Mouse (Mus musculus): ENCODE measurements at regions not wholly inside any gene's neighbourhood (a gene's known extent, or its start where the extent isn't known, plus 50 kb on each side); places are given as distances from the start of the nearest gene placed in this dataset.
A peak's percentile ranks its signal among the peaks of the same experiment; 100 is the strongest.

DNA sequence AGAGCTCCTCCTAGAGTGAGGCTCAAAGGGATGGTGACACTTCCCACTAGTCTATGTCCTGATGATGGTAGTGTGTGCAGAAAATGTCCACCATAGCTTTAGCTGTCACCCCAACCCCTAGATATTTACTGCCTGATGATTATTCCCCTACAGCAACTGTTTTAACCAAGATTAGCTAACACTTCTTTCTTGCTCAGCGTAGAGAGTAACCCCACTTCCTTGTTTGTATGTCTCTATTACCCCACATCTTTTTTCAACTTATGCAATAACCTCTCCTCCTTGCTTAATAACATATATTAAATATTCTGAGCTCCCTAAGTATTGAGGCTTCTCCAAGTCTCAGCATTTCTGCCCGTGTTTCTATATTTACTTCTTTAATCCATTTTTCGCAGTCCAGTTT is 404.2 kb upstream of the Cntn3 start:
- H3K4me2 ChIP-seq = no peak overlapping the region
- H3K4me1 ChIP-seq = no peaks in the 10 kb centered on the region
- no peaks in the 10 kb centered on the region for H3K9me3 ChIP-seq
- WGBS = 92% methylated on average over 3 of the region's 3 CpGs
- no peak overlapping the region for H3K27ac ChIP-seq
- no peak overlapping the region for H3K4me3 ChIP-seq (replicated peaks)
- H3K9ac ChIP-seq = no peak overlapping the region
- no peaks in the 10 kb centered on the region for H3K27me3 ChIP-seq
- no peaks in the 10 kb centered on the region for H3K36me3 ChIP-seq (replicated peaks)
- no peak for ATAC-seq (ENCODE audit: low FRiP score)

DNA sequence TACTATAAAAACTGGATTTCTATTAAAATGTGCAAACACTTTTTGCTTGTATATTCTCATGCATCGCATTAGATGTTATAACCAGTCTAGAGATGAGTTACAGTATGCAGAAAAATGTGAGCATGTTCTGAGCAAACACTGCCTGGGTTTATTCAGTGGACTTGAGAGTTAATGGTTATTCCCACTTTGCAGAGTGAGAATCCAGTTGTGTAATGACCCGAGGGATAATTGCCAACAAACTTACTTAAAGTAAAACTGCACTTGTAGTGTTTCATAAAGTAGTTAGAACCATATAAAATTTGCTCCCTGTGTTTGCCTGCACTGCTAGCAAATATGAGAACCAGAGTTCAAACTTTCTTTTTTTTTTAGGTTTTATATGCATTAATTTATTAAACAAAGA is 450.4 kb upstream of the Cntn3 start:
- H3K9me3 ChIP-seq = no peaks in the 10 kb centered on the region
- no peak overlapping the region for H3K4me2 ChIP-seq
- H3K9ac ChIP-seq = no peak overlapping the region
- WGBS = 83% methylated on average over 2 of the region's 2 CpGs
- no peaks in the 10 kb centered on the region for H3K36me3 ChIP-seq (replicated peaks)
- no peak for ATAC-seq (ENCODE audit: low FRiP score)
- no peak overlapping the region for H3K27ac ChIP-seq
- H3K4me1 ChIP-seq = no peaks in the 10 kb centered on the region
- H3K27me3 ChIP-seq = no peaks in the 10 kb centered on the region
- H3K4me3 ChIP-seq (replicated peaks) = no peak overlapping the region

DNA sequence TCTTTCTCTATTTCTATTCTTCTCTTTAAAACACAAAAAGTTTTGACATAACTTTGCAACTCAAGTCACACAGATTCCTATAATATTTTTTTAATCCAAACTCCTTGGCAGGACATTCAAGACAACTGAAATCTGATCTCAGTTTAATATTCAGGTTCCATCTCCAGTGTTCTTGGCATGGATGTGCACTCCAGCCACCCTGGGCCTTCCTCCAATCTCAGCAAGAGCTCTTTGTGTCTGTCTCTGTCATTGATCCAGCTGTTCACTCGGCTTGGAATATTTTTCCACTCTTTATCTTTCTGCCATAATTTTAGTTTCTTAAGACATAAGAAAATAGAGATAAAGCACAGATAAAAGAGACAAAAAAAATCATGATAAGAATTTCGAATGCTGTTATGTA is 451.1 kb upstream of the Cntn3 start:
- H3K9me3 ChIP-seq = no peaks in the 10 kb centered on the region
- H3K27me3 ChIP-seq = no peaks in the 10 kb centered on the region
- H3K9ac ChIP-seq = no peak overlapping the region
- H3K4me3 ChIP-seq (replicated peaks) = no peak overlapping the region
- WGBS = 76% methylated on average over 2 of the region's 2 CpGs
- ATAC-seq (ENCODE audit: low FRiP score) = no peak
- H3K4me1 ChIP-seq = no peaks in the 10 kb centered on the region
- H3K4me2 ChIP-seq = no peak overlapping the region
- H3K36me3 ChIP-seq (replicated peaks) = no peaks in the 10 kb centered on the region
- no peak overlapping the region for H3K27ac ChIP-seq

DNA sequence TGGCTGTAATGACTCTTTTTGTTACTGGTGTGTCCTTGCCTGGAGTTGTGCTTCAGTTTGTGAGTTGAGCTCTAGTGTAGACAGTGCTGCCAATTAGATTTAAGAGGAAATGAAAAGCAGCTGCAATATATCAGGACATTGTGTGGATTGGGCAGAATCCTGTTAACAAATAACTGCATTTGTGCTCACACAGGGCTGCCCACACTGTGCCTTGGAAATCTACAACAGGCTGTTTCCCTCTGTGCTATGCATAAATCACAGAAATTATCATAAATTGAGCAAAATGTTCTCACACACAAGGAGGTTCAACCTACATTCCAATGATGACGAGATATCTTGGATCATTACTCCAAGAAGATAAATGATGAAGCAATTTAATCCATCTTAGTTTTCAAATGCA is 455.2 kb upstream of the Cntn3 start:
- no peak for ATAC-seq (ENCODE audit: low FRiP score)
- no peaks in the 10 kb centered on the region for H3K27me3 ChIP-seq
- H3K9ac ChIP-seq = no peak overlapping the region
- H3K9me3 ChIP-seq = no peaks in the 10 kb centered on the region
- H3K4me3 ChIP-seq (replicated peaks) = no peak overlapping the region
- no peaks in the 10 kb centered on the region for H3K36me3 ChIP-seq (replicated peaks)
- no peak overlapping the region for H3K4me2 ChIP-seq
- WGBS = 82% methylated on average over 1 of the region's 1 CpGs
- H3K4me1 ChIP-seq = no peaks in the 10 kb centered on the region
- H3K27ac ChIP-seq = no peak overlapping the region

DNA sequence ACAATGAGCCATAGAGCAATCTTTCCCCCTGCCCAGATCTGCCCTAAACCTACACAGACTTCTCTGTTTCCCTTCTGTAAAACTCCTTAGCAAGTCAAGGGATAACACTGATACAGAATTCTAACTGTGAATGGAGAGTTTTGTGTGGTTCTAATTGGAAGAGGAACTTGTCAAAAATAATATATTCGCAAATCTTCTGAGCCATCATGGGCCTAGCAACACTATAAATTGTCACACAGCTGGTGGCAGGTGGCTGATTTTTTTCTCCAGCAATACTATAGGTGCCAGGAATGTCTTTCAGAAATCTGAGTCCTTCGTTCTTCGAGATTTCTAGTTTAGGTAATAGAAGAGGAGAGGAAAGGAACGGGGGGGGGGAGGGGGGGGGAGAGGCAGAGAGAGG is 460.5 kb upstream of the Cntn3 start:
- WGBS = 19% methylated on average over 4 of the region's 4 CpGs
- Histone ChIP-seq H3K9me3 (no peaks in the 10 kb centered on the region), H3K4me1 (no peaks in the 10 kb centered on the region)

DNA sequence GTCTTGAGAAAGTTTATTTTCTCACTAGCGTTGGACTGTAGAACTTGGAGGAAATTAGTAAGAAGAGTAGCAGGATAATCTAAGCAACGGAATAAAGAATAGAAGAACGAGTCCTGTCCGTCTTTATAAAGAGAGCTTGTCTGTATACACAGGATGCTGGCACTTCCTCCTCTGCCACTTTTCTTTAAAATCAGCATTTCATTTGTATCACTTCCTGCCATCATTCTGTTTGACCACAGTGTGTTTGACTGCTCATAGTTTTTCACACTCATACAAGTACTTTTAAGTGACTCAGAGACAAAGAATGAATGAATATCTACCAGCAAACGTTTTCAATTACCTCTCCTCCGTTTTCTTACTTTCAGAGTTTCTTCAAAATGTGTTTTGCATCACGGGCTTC is 461.0 kb upstream of the Cntn3 start:
- WGBS = 25% methylated on average over 7 of the region's 7 CpGs
- Histone ChIP-seq H3K36me3 (replicated peaks) (no peaks in the 10 kb centered on the region), H3K27me3 (no peaks in the 10 kb centered on the region), H3K27ac (no peak overlapping the region), H3K4me1 (no peaks in the 10 kb centered on the region), H3K9ac (no peak overlapping the region), H3K9me3 (no peaks in the 10 kb centered on the region), H3K4me3 (replicated peaks) (no peak overlapping the region), H3K4me2 (no peak overlapping the region)
- no peak for ATAC-seq (ENCODE audit: low FRiP score)

More for the DNA sequence above, 460.5 kb upstream of the Cntn3 start:
- no peaks in the 10 kb centered on the region for H3K36me3 ChIP-seq (replicated peaks)
- H3K27me3 ChIP-seq = no peaks in the 10 kb centered on the region
- no peak for ATAC-seq (ENCODE audit: low FRiP score)
- H3K9ac ChIP-seq = no peak overlapping the region
- no peak overlapping the region for H3K4me3 ChIP-seq (replicated peaks)
- no peak overlapping the region for H3K27ac ChIP-seq
- no peak overlapping the region for H3K4me2 ChIP-seq

DNA sequence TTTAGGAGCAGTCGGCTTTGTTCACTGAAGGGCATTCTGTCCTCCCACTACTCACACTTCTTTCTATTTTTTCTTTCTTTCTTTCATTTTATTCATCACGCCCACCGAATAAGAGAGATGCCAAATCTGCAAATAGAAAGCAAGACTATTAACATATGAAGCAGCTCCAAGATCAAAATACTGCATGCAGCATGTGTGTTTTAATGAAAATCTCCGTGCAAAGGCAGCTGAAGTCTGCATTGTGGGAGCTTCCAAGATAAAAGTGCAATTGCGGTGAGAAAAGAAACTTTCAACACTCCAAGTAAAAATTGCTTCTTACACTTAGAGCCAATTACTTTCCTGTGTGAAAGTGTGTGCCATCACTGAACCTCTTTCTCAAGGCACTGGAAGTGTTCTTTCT is 449.8 kb upstream of the Chl1 start:
- 60% methylated on average over 5 of the region's 5 CpGs for WGBS
- ATAC-seq (ENCODE audit: low FRiP score) = no peak
- Histone ChIP-seq H3K27ac (no peak overlapping the region), H3K27me3 (no peaks in the 10 kb centered on the region), H3K4me2 (no peak overlapping the region), H3K9me3 (no peaks in the 10 kb centered on the region), H3K36me3 (replicated peaks) (no peaks in the 10 kb centered on the region), H3K4me1 (no peaks in the 10 kb centered on the region), H3K9ac (no peak overlapping the region), H3K4me3 (replicated peaks) (no peak overlapping the region)

DNA sequence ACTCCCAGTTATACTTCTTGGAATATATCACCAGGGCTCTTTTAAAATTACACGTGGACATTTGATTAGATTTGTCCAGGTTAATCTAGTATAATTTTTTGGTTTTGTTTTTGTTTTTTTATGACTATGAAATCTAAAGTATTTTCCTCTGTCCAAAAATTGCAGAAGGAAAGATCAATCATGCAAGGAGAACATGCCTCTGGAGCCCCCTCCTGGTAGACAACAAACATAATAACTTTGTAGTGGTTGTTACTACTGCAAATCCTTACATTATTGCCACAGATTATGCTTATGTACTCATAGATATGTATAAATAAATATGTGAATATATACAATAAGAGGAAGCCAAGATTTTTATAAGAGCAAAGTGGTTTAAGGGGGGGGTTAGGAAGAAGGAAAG is 404.2 kb upstream of the Chl1 start:
- Histone ChIP-seq H3K27me3 (no peaks in the 10 kb centered on the region), H3K4me1 (no peaks in the 10 kb centered on the region), H3K27ac (no peak overlapping the region), H3K4me3 (replicated peaks) (no peak overlapping the region), H3K9me3 (no peaks in the 10 kb centered on the region), H3K36me3 (replicated peaks) (no peaks in the 10 kb centered on the region), H3K4me2 (no peak overlapping the region), H3K9ac (no peak overlapping the region)
- ATAC-seq (ENCODE audit: low FRiP score) = no peak
- WGBS = 57% methylated on average over 1 of the region's 1 CpGs

DNA sequence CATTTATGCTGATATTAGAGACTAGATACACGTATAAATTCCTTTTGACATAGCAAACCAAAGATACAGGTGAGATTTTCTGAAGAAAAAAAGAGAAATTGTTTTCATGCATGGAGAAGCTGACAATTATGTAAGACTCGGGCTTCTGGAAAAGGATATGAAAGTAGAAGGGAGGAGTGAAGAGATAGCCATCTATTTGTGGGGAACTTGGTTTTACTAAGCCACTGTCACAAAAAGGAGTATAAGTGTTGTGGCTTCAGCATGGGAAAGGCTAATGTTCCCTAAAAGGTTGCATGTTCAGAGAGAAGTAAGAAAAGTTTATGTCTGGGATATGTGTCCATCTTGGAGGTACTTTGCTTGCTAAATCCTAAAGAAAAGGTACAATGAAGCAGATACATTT is 390.8 kb upstream of the Chl1 start:
- 84% methylated on average over 2 of the region's 2 CpGs for WGBS
- no peak overlapping the region for H3K27ac ChIP-seq
- H3K27me3 ChIP-seq = no peaks in the 10 kb centered on the region
- H3K9me3 ChIP-seq = no peaks in the 10 kb centered on the region
- H3K36me3 ChIP-seq (replicated peaks) = no peaks in the 10 kb centered on the region
- no peak overlapping the region for H3K4me3 ChIP-seq (replicated peaks)
- no peak for ATAC-seq (ENCODE audit: low FRiP score)
- no peak overlapping the region for H3K9ac ChIP-seq
- no peak overlapping the region for H3K4me2 ChIP-seq
- no peaks in the 10 kb centered on the region for H3K4me1 ChIP-seq

DNA sequence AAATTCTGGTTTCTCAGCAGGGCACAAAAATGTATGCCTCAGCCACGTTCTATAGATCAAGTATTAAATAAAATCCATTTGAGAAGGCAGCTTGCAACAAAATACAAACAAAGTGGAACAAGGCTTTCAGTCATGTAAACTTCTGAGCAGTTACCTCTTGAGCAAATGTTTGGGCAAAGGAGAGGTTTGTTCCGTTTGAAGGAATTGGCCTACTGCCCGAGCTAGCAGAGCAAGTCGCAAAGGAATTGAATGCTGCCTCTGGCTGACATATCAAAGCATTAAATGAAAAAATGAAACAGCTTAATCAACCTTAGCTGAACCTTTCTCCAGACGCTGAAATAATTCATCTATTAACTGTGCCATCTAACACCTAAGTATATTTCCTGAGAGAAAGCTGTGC is 369.5 kb upstream of the Chl1 start:
- 83% methylated on average over 5 of the region's 5 CpGs for WGBS
- H3K4me3 ChIP-seq (replicated peaks) = no peak overlapping the region
- H3K4me2 ChIP-seq = no peak overlapping the region
- no peak for ATAC-seq (ENCODE audit: low FRiP score)
- no peaks in the 10 kb centered on the region for H3K9me3 ChIP-seq
- no peaks in the 10 kb centered on the region for H3K27me3 ChIP-seq
- no peaks in the 10 kb centered on the region for H3K36me3 ChIP-seq (replicated peaks)
- H3K9ac ChIP-seq = no peak overlapping the region
- no peaks in the 10 kb centered on the region for H3K4me1 ChIP-seq
- no peak overlapping the region for H3K27ac ChIP-seq

DNA sequence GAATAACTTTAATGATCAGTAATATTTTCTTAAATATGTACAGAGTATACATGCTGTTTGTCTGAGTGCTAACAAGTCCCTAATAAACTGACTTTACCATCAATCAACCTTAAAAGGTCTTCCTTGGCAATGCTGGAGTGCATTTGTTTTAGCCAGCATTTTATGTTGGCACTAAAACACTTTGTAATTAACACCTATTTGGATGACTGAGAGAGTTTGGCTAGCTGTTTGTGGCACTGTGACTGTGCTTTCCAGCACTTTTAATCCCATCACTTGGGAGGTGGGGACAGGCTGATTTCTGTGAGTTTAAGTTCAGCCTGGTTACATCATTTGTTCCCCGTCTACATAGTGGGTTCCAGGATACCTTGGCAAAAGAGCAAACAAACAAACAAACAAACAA is 332.5 kb upstream of the Chl1 start:
- Histone ChIP-seq H3K4me3 (replicated peaks) (no peak overlapping the region), H3K9ac (no peak overlapping the region), H3K9me3 (no peaks in the 10 kb centered on the region), H3K4me1 (no peaks in the 10 kb centered on the region), H3K27ac (no peak overlapping the region), H3K27me3 (no peaks in the 10 kb centered on the region), H3K36me3 (replicated peaks) (no peaks in the 10 kb centered on the region), H3K4me2 (no peak overlapping the region)
- ATAC-seq (ENCODE audit: low FRiP score) = no peak
- 84% methylated on average over 1 of the region's 1 CpGs for WGBS

DNA sequence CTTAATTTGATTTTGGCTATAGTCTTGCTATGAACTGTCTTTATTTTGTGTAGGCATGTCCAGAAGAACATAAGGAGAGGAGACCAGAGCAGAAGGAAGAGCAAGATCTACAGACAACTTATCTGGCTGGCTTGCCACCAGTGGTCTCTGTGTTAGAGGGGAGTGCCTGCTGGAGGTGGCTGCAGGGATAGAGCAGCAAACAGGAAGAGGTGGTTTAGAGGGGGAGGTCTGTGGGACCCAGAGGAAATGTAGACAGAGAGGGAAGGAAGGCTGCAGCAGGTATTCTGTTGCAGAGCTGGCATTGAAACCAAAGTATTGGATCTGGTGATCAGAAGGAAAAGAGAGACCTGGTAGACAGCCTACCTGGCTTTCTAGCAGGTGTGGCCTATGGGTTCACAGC is 327.0 kb upstream of the Chl1 start:
- H3K9ac ChIP-seq = no peak overlapping the region

DNA sequence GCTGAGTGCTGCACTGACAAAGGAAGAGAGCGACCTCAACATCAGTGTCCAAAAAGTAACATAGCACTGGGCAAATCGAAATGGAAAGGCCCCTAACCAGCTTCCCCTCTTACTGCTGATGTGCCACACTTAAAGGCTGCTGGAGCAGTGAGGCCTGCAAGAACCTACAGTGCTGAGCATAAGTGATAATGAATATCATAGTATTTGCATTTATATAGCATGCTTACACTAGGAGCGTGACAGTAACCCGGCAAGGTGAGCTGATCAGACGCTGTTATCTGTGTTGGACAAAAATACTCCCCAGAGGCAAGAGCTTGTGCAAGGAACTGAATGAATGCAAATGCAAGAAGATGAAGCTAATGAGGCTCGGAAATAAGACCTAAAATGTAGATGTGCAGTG is 313.5 kb upstream of the Chl1 start:
- Histone ChIP-seq H3K4me3 (replicated peaks) (no peak overlapping the region), H3K36me3 (replicated peaks) (no peaks in the 10 kb centered on the region), H3K27me3 (no peaks in the 10 kb centered on the region), H3K9me3 (no peaks in the 10 kb centered on the region), H3K4me2 (no peak overlapping the region), H3K9ac (no peak overlapping the region), H3K4me1 (no peaks in the 10 kb centered on the region; the same call in 1 of the 2 replicates), H3K27ac (no peak overlapping the region)
- ATAC-seq (ENCODE audit: low FRiP score) = no peak
- 86% methylated on average over 6 of the region's 6 CpGs for WGBS

More for the DNA sequence above, 327.0 kb upstream of the Chl1 start:
- Histone ChIP-seq H3K27me3 (no peaks in the 10 kb centered on the region), H3K27ac (no peak overlapping the region), H3K4me3 (replicated peaks) (no peak overlapping the region), H3K4me2 (no peak overlapping the region), H3K4me1 (no peaks in the 10 kb centered on the region), H3K9me3 (no peaks in the 10 kb centered on the region), H3K36me3 (replicated peaks) (no peaks in the 10 kb centered on the region)
- ATAC-seq (ENCODE audit: low FRiP score) = no peak

DNA sequence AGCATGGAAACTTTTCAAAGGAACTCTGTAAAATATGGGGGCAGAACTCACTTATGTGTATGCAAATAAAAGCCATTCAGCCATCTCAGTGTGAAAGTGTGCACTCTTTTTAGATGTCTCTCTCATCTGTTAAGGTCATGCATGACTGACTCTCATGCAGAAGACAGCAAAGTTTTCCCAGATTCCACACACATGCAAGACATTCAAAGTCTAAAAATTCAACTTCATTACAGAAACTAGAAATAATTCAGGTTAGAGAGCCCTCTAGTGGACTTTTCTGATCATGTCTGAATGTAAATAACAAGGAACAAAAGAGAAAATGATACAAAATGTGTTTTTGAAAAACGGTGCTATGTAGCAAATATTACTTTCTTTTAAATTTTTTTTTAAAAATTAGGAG is 308.8 kb upstream of the Chl1 start:
- no peaks in the 10 kb centered on the region; the same call in 1 of the 2 replicates for H3K4me1 ChIP-seq
- no peaks in the 10 kb centered on the region for H3K27me3 ChIP-seq
- no peak overlapping the region for H3K9ac ChIP-seq
- no peak overlapping the region for H3K4me2 ChIP-seq
- no peak overlapping the region for H3K27ac ChIP-seq
- H3K36me3 ChIP-seq (replicated peaks) = no peaks in the 10 kb centered on the region
- WGBS = 27% methylated on average over 1 of the region's 1 CpGs
- no peak overlapping the region for H3K4me3 ChIP-seq (replicated peaks)
- ATAC-seq (ENCODE audit: low FRiP score) = peak; percentile 40
- H3K9me3 ChIP-seq = no peaks in the 10 kb centered on the region

Measured in forebrain, embryonic 12.5 days (tissue).